Mouse (Mus musculus) retina, postnatal 1 day (tissue): ENCODE measurements at regions not wholly inside any gene's neighbourhood (a gene's known extent, or its start where the extent isn't known, plus 50 kb on each side); places are given as distances from the start of the nearest gene placed in this dataset.
A peak's percentile ranks its signal among the peaks of the same experiment; 100 is the strongest.

Experiments used
- DNase-seq: peaks from one replicate; pipeline ENCODE4 v3.0.0-alpha.2; 2012

GRCm38 (mm10) chr2:137571146-137571545 lies 454.7 kb upstream of the Jag1 start:
- DNase-seq: no peak

- DNase-seq: no peak
Observed at GRCm38 (mm10) chr2:137566619-137567018, 450.2 kb upstream of the Jag1 start.

- no peak for DNase-seq
Observed at GRCm38 (mm10) chr2:137564064-137564624, 447.7 kb upstream of the Jag1 start.

GRCm38 (mm10) chr2:137560366-137560765 lies 443.9 kb upstream of the Jag1 start:
- no peak for DNase-seq

GRCm38 (mm10) chr2:137553871-137554270 lies 437.4 kb upstream of the Jag1 start:
- DNase-seq: no peak

- no peak for DNase-seq
Observed at GRCm38 (mm10) chr2:137536581-137536980, 420.1 kb upstream of the Jag1 start.

- no peak for DNase-seq
Observed at GRCm38 (mm10) chr2:137516271-137516670, 399.8 kb upstream of the Jag1 start.

GRCm38 (mm10) chr2:137515043-137515442 lies 398.6 kb upstream of the Jag1 start:
- DNase-seq: peak; percentile 11

GRCm38 (mm10) chr2:137513895-137514506 lies 397.6 kb upstream of the Jag1 start:
- DNase-seq: no peak

- DNase-seq: no peak
Observed at GRCm38 (mm10) chr2:137510671-137511235, 394.3 kb upstream of the Jag1 start.

GRCm38 (mm10) chr2:137501236-137501635 lies 384.8 kb upstream of the Jag1 start:
- no peak for DNase-seq

GRCm38 (mm10) chr2:137497616-137498015 lies 381.2 kb upstream of the Jag1 start:
- DNase-seq: no peak

GRCm38 (mm10) chr2:137493600-137493999 lies 377.2 kb upstream of the Jag1 start:
- DNase-seq: no peak

- DNase-seq: no peak
Observed at GRCm38 (mm10) chr2:137489181-137489682, 372.8 kb upstream of the Jag1 start.

GRCm38 (mm10) chr2:137468769-137469168 lies 352.3 kb upstream of the Jag1 start:
- DNase-seq: no peak

GRCm38 (mm10) chr2:137457061-137457753 lies 340.8 kb upstream of the Jag1 start:
- DNase-seq: peak; percentile 7

- no peak for DNase-seq
Observed at GRCm38 (mm10) chr2:137456436-137456835, 340.0 kb upstream of the Jag1 start.

GRCm38 (mm10) chr2:137446919-137447318 lies 330.5 kb upstream of the Jag1 start:
- no peak for DNase-seq

- no peak for DNase-seq
Observed at GRCm38 (mm10) chr2:137437741-137438140, 321.3 kb upstream of the Jag1 start.

- no peak for DNase-seq
Observed at GRCm38 (mm10) chr2:137436161-137436560, 319.7 kb upstream of the Jag1 start.

- DNase-seq: no peak
Observed at GRCm38 (mm10) chr2:137422656-137423055, 306.2 kb upstream of the Jag1 start.

GRCm38 (mm10) chr2:137419678-137420077 lies 303.2 kb upstream of the Jag1 start:
- no peak for DNase-seq

- DNase-seq: no peak
Observed at GRCm38 (mm10) chr2:137417691-137418090, 301.2 kb upstream of the Jag1 start.

GRCm38 (mm10) chr2:137413432-137413831 lies 297.0 kb upstream of the Jag1 start:
- no peak for DNase-seq
